Mouse (Mus musculus): ENCODE results near the gene Cryzl1.

Cryzl1 gene

GRCm38 (mm10) chr16:91728123-91729065 lies at the start of gene Cryzl1:
Cryzl1 (minus strand) TSS chr16:91728975.
- CTCF ChIA-PET, result interaction anchor here in 1 of 4 experiments (0.6 to 1.6 kb wide), 3 partner anchors 8 to 366 kb away, joined by 3 to 4 read pairs (median 3); no protein-coding TSS in a partner anchor
- POLR2A ChIA-PET, result interaction anchor here in 3 of 4 experiments (0.5 to 5.7 kb wide), 42 partner anchors 7 to 1741 kb away, joined by 3 to 33 read pairs (median 4); partner anchors contain the start of genes Gart (in 2 of the 3), Son (in 2 of the 3) and Ifnar1 (in 1 of the 3)

DNA sequence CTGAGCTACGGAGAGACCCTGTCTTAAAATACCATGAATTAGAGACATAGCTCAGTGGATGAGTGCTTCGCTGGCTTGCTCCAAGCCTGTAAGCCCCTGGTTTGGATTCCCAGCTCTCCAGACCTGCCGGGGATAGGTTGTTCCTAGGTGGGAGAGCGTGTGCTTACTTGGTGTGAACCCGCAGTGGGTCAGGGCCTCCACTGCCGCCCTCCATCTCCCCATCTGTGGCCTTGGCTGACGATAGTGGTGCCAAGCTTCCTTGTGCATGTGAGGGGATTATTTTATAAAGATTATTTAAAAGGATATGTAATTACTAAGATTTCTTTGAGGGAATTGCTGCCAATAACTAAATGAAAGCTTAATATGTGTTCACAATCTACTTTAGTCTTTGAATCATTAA lies 43.8 kb upstream of the Cryzl1 start:
- ChIA-PET CTCF (no interaction called here), POLR2A (interaction anchor here in 1 of 4 experiments (1.0 kb wide), 1 partner anchor 217 kb away, joined by 3 read pairs; no protein-coding TSS in a partner anchor)

GRCm38 (mm10) chr16:91771334-91771733 lies 42.6 kb upstream of the Cryzl1 start:
- CTCF ChIA-PET, result no interaction called here

GRCm38 (mm10) chr16:91770662-91771061 lies 41.9 kb upstream of the Cryzl1 start:
- POLR2A ChIA-PET, result interaction anchor here in 1 of 4 experiments (0.8 to 1.3 kb wide), 2 partner anchors 24 to 46 kb away, joined by 3 read pairs; no protein-coding TSS in a partner anchor
- CTCF ChIA-PET, result interaction anchor here in 1 of 4 experiments (0.6 kb wide), 1 partner anchor 170 kb away, joined by 3 read pairs; no protein-coding TSS in a partner anchor

More at GRCm38 (mm10) chr16:91771334-91771733, 42.6 kb upstream of the Cryzl1 start:
- POLR2A ChIA-PET, result interaction anchor here in 1 of 4 experiments (1.3 kb wide), 1 partner anchor 24 kb away, joined by 3 read pairs; no protein-coding TSS in a partner anchor

GRCm38 (mm10) chr16:91769911-91770310 lies 41.1 kb upstream of the Cryzl1 start:
- ChIA-PET CTCF (no interaction called here), POLR2A (interaction anchor here in 2 of 4 experiments (0.8 to 1.0 kb wide), 2 partner anchors 9 to 47 kb away, joined by 3 read pairs; no protein-coding TSS in a partner anchor)

- POLR2A ChIA-PET, result no interaction called here
- CTCF ChIA-PET, result no interaction called here
These were observed 39.8 kb upstream of the Cryzl1 start for GRCm38 (mm10) chr16:91768586-91768985.

DNA sequence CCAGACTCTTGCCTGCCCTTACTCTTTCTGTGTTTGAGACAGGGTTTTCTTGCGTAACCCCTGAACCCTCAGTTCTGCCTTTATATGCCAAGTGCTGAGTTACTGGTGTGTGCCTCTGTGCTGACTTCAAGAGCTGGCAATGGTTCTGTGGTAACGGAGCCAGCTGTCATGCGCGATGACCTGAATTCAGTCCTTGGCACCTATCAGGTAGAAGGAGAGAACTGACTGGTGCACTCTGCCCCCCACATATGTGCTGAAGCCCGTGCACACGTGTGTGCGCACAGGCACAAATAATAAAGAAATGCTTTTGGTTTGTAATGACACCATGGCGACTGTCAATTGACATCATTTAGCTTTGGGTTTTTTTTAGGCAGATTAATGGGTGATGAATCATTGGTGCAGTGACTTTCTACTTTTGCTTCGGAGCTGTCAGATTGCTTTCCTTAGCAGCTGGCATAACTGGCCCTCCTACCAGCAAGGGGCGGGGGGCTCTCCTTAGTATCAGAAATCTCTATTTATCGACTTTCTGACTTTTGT lies 38.5 kb upstream of the Cryzl1 start:
- ChIA-PET POLR2A (interaction anchor here in 1 of 4 experiments (0.6 to 1.0 kb wide), 4 partner anchors 14 to 155 kb away, joined by 3 read pairs; no protein-coding TSS in a partner anchor), CTCF (interaction anchor here in 1 of 4 experiments (1.2 kb wide), 1 partner anchor 117 kb away, joined by 3 read pairs; no protein-coding TSS in a partner anchor)

DNA sequence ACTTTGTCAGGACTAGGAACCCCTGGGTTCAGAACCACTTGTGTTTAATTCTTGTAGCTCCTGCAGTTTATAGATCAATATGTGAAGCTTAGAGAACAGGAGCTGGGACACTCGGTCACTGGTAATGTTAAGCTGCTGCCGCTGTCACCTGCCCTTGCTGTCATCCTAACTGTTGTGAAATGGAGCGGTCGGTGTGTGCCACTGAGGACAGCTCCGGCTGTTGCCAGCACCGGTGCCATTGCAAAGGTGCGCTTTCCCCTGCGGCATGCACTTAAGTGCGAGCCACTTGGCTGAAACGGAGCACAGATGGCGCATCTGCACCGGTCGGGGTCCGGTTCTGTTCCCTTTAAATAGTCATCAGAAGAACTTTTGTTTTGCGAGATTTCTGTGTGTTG lies 37.0 kb upstream of the Cryzl1 start:
- POLR2A ChIA-PET, result interaction anchor here in 2 of 4 experiments (0.8 to 1.9 kb wide), 12 partner anchors 9 to 119 kb away, joined by 3 to 12 read pairs (median 4); partner anchors contain the start of genes Cryzl1 (in 1 of the 2), Gart (in 1 of the 2), Itsn1 (in 1 of the 2) and Son (in 1 of the 2)
- CTCF ChIA-PET, result interaction anchor here in 1 of 4 experiments (1.4 to 2.2 kb wide), 2 partner anchors 9 to 118 kb away, joined by 4 read pairs; no protein-coding TSS in a partner anchor

- POLR2A ChIA-PET, result interaction anchor here in 2 of 4 experiments (0.8 to 1.9 kb wide), 15 partner anchors 8 to 118 kb away, joined by 3 to 12 read pairs (median 4); partner anchors contain the start of genes Cryzl1 (in 1 of the 2), Gart (in 1 of the 2), Itsn1 (in 1 of the 2) and Son (in 1 of the 2)
- CTCF ChIA-PET, result interaction anchor here in 1 of 4 experiments (1.4 to 2.2 kb wide), 2 partner anchors 8 to 119 kb away, joined by 4 read pairs; no protein-coding TSS in a partner anchor
These were observed 36.5 kb upstream of the Cryzl1 start for GRCm38 (mm10) chr16:91765121-91765815.

DNA sequence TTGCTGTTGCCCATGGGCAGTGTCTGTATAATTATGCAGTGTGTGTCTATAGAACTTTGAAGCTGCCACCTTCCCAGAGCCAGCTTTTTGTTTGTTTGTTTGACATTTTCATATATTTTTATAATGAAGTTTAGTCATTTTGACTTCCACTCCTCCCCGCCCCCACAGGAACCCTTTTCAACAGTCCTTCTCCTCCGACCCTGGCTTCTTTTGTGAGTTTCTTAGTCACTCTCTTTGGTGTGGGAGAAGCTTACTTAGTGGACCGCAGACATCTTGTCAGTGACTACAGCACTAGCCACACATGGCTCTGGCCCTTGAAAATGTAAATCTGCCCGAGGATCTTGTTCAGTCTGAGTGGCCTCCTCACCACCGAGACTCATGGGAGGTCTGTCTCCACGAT lies 35.6 kb upstream of the Cryzl1 start:
- CTCF ChIA-PET, result interaction anchor here in 1 of 4 experiments (2.2 kb wide), 1 partner anchor 8 kb away, joined by 4 read pairs; no protein-coding TSS in a partner anchor
- POLR2A ChIA-PET, result interaction anchor here in 3 of 4 experiments (0.7 to 1.9 kb wide), 7 partner anchors 8 to 99 kb away, joined by 3 to 6 read pairs (median 4); no protein-coding TSS in a partner anchor

GRCm38 (mm10) chr16:91763975-91764374 lies 35.2 kb upstream of the Cryzl1 start:
- ChIA-PET CTCF (no interaction called here), POLR2A (interaction anchor here in 2 of 4 experiments (0.7 to 1.9 kb wide), 3 partner anchors 30 to 99 kb away, joined by 3 to 5 read pairs (median 3); no protein-coding TSS in a partner anchor)

DNA sequence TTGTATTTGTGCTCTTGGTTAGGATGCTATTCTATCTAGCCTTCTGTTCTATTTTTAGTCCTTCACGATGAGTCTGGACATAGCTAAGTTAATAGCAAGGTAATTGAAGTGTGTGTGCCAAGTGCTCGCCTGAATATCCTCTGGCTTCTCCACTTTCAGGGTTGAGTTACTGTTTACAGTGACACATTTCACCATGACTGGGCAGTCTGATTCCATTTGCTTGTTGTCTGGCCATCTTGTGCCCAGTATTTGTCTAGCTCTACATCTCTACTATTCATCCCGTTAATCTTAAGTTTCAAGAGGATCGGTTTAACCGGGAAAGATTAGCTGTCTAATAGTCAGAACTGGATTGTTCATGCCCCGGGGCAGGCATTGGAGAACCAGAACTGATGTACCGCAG lies 33.7 kb upstream of the Cryzl1 start:
- ChIA-PET POLR2A (interaction anchor here in 1 of 4 experiments (0.8 to 1.3 kb wide), 2 partner anchors 16 to 21 kb away, joined by 3 read pairs; no protein-coding TSS in a partner anchor), CTCF (no interaction called here)

GRCm38 (mm10) chr16:91761761-91762160 lies 33.0 kb upstream of the Cryzl1 start:
- CTCF ChIA-PET, result no interaction called here
- POLR2A ChIA-PET, result interaction anchor here in 3 of 4 experiments (0.5 to 1.3 kb wide), 4 partner anchors 19 to 127 kb away, joined by 3 to 6 read pairs (median 3); no protein-coding TSS in a partner anchor

DNA sequence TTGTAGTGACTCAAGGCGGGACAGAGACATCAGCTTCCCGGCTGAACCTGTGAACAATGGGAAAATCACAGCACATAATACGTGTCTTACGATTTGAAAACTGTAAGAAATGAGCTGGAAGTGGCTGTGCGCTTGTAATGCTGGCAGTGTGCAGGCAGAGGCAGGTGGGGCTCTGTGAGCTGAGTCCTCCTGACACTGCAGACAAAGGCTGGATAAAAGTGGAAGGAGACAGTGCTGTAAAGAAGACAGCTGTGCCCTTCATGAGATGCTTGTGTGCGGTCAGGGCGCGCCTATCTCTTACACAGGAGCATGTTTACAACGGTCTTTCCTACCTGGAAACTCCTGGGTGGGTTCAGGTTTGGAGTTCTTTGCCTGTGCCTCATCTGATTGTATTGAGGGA lies 32.4 kb upstream of the Cryzl1 start:
- ChIA-PET CTCF (interaction anchor here in 1 of 4 experiments (0.6 kb wide), 1 partner anchor 122 kb away, joined by 3 read pairs; no protein-coding TSS in a partner anchor), POLR2A (interaction anchor here in 3 of 4 experiments (0.5 to 1.5 kb wide), 7 partner anchors 8 to 114 kb away, joined by 3 to 6 read pairs (median 3); no protein-coding TSS in a partner anchor)

DNA sequence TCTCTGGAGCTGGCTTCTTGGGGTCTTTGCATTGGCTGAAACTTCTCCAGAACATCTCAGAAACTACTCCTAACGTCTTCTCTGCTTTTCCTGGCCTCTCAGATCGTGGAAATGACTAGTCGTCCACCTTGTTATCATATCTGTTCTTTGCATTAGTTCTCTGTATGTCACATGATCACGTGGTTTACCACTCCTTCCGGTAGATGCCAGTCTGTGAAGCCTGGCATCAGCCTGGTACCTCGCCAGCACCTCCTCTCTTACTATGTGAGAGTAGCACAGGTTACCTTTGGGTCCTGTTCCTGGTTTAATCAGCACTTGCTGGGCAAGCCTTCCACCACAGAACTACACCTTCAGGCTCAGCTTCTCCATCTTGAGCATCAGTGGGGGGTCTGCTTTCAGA lies 26.2 kb upstream of the Cryzl1 start:
- POLR2A ChIA-PET, result interaction anchor here in 3 of 4 experiments (0.6 to 1.9 kb wide), 5 partner anchors 10 to 1669 kb away, joined by 3 to 5 read pairs (median 4); no protein-coding TSS in a partner anchor
- CTCF ChIA-PET, result interaction anchor here in 1 of 4 experiments (0.7 kb wide), 1 partner anchor 9 kb away, joined by 3 read pairs; no protein-coding TSS in a partner anchor

GRCm38 (mm10) chr16:91753611-91754010 lies 24.8 kb upstream of the Cryzl1 start:
- ChIA-PET CTCF (interaction anchor here in 1 of 4 experiments (1.1 kb wide), 1 partner anchor 10 kb away, joined by 3 read pairs; no protein-coding TSS in a partner anchor), POLR2A (interaction anchor here in 1 of 4 experiments (1.0 to 1.9 kb wide), 5 partner anchors 12 to 27 kb away, joined by 3 to 5 read pairs (median 4); no protein-coding TSS in a partner anchor)

GRCm38 (mm10) chr16:91751644-91752385 lies 23.0 kb upstream of the Cryzl1 start:
- POLR2A ChIA-PET, result interaction anchor here in 3 of 4 experiments (0.6 to 1.4 kb wide), 4 partner anchors 13 to 76 kb away, joined by 3 to 4 read pairs (median 3); partner anchors contain the start of gene Cryzl1 (in 1 of the 3)
- CTCF ChIA-PET, result no interaction called here
